Mouse (Mus musculus) spleen, postnatal 10 days (tissue): ENCODE results near the gene Cdca5.
"Not testable (repeated sequence)": the region's sequence is repeated elsewhere in the genome, so short reads cannot be mapped to it uniquely, and the experiment has no call there.

Experiments used
- DNase-seq, 2 experiments: peaks; one replicate each; pipeline ENCODE4 v3.0.0; 2021 to 2022; ENCODE audit warnings: low spot score in 2 of 2

Cdca5 gene

GRCm38 (mm10) chr19:6084478-6085248, at the start of gene Cdca5, which contains the start of gene Zfpl1:
Gene Cdca5, plus strand, starts transcription at chr19:6084983.
Gene Zfpl1, minus strand, starts transcription at chr19:6084956.
- peak; percentile 93 to 97 for DNase-seq

GRCm38 (mm10) chr19:6035966-6036585, 48.7 kb upstream of the Cdca5 start:
- no peak for DNase-seq

- no peak for DNase-seq
Observed at GRCm38 (mm10) chr19:6037695-6038094, 47.1 kb upstream of the Cdca5 start.

GRCm38 (mm10) chr19:6038326-6038725, 46.5 kb upstream of the Cdca5 start:
- no peak for DNase-seq

GRCm38 (mm10) chr19:6040002-6040401, 44.8 kb upstream of the Cdca5 start:
- no peak for DNase-seq

GRCm38 (mm10) chr19:6042293-6042692, 42.5 kb upstream of the Cdca5 start:
- DNase-seq, result no peak

GRCm38 (mm10) chr19:6044102-6044501, 40.7 kb upstream of the Cdca5 start:
- not testable (repeated sequence) for DNase-seq

GRCm38 (mm10) chr19:6045366-6046293, 39.2 kb upstream of the Cdca5 start:
- no peak for DNase-seq

GRCm38 (mm10) chr19:6046294-6047153, 38.3 kb upstream of the Cdca5 start, which contains the start of gene Syvn1:
Gene Syvn1, plus strand, starts transcription at chr19:6046576.
- peak; percentile 89 to 93 for DNase-seq

- DNase-seq, result no peak
Observed at GRCm38 (mm10) chr19:6047154-6047898, 37.5 kb upstream of the Cdca5 start.

GRCm38 (mm10) chr19:6047899-6048166, 37.0 kb upstream of the Cdca5 start:
- DNase-seq, result no peak

GRCm38 (mm10) chr19:6048681-6049410, 35.9 kb upstream of the Cdca5 start:
- DNase-seq, result peak in 1 of 2 experiments; percentile 55

GRCm38 (mm10) chr19:6052516-6052915, 32.3 kb upstream of the Cdca5 start:
- DNase-seq, result no peak

- DNase-seq, result no peak
Observed at GRCm38 (mm10) chr19:6054296-6054695, 30.5 kb upstream of the Cdca5 start.

- DNase-seq, result no peak
Observed at GRCm38 (mm10) chr19:6056696-6057095, 28.1 kb upstream of the Cdca5 start.

GRCm38 (mm10) chr19:6057313-6058096, 27.3 kb upstream of the Cdca5 start, which contains the start of the genes Mrpl49 and Fau:
Gene Mrpl49, minus strand, starts transcription at chr19:6057785.
Gene Fau, plus strand, starts transcription at chr19:6057844.
- peak; percentile 98 to 100 for DNase-seq

GRCm38 (mm10) chr19:6058513-6058912, 26.3 kb upstream of the Cdca5 start:
- no peak for DNase-seq

- no peak for DNase-seq
Observed at GRCm38 (mm10) chr19:6058966-6059365, 25.8 kb upstream of the Cdca5 start.

- peak; percentile 84 to 94 for DNase-seq
Observed at GRCm38 (mm10) chr19:6061021-6061533, 23.7 kb upstream of the Cdca5 start, which contains the start of gene Znhit2. Gene Znhit2, plus strand, starts transcription at chr19:6061192.
